Mouse (Mus musculus) cortical plate, adult 2 months (tissue): ENCODE results near the gene Enpp6. TPM values are rescaled to one million over a fixed set of nuclear protein-coding genes. Genes with fewer than 3 reads are reported as not detected.

Source experiments
- H3K27ac ChIP-seq: fragments of 200-500 bp; 2 replicates; pipeline ENCODE4 v1.5.1; 2012; ENCODE audit warnings: low read length, control low read depth, inconsistent platforms; ENCODE audit not compliant: insufficient read depth
- H3K4me1 ChIP-seq: fragments of 200-500 bp; 2 replicates; pipeline ENCODE4 v1.6.1; 2011; ENCODE audit warnings: low read length; ENCODE audit not compliant: control insufficient read depth, insufficient read depth
- H3K4me3 ChIP-seq: fragments of 200-500 bp; 2 replicates; pipeline ENCODE4 v1.5.1; 2011; ENCODE audit warnings: mild to moderate bottlenecking, low read length, control low read depth; ENCODE audit not compliant: insufficient read depth
- CTCF ChIP-seq: fragments of 200-500 bp; IDR thresholded peaks from 2 replicates; pipeline ENCODE4 v1.5.1; 2011; ENCODE audit warnings: mild to moderate bottlenecking, control low read depth, low read length; ENCODE audit not compliant: insufficient read depth; ENCODE audit errors: extremely low read depth
- POLR2A ChIP-seq: fragments of 200-500 bp; IDR thresholded peaks from 2 replicates; pipeline ENCODE4 v1.6.1; 2011; ENCODE audit warnings: mild to moderate bottlenecking, low read length, control low read depth; ENCODE audit not compliant: insufficient read depth; ENCODE audit errors: extremely low read depth
- polyA plus RNA-seq: library from polyadenylated mRNA; depleted of rRNA; stranded (reverse); fragments of >200 nt; gene quantifications from 2 replicates; pipeline ENCODE4 v1.2.3, GENCODE M21; 2012

Enpp6 gene
- polyA plus RNA-seq, 1 experiment: 14.4 TPM

DNA sequence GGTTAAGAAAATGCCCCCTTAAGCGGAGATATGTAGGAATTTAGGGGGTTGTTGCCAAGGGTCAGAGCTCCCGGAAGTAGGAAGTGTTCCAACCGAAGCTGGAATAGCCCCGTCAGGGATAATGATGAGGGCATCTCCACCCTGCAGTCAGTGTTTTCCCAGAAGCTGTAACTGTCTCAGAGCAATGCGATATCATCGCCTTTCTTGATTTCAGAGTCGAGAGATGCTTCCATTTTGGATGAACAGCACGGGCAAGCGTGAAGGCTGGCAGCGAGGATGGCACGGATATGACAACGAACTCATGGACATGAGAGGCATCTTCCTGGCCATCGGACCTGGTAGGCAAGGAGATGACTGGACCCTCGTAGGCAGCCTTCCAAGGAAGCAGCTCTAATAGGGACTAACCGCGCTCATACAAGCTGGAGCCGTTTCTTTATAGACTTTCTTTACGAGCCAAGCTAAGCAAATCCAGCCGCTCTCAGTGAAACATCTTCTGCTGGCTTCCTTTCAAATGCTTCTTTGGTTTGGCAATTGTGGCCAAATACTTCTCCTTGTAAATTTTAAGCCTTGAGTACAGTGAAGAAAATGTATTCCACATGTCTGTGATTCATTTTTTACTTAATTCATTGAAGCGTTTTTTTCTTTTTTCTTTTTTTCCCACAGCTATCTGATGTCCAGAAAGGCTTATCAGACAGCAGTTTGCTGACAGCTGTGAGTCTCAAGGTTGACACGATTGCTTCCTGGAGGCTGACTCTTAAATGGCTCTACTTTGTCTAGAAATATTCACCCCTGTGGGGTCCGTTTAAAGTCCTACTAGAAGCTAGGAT lies 95.7 kb downstream of the Enpp6 start:
- Histone ChIP-seq H3K4me3 (peak overlapping the region; percentile 29), H3K4me1 (peaks cover 1% of the 10 kb centered on the region; the same call in 1 of the 2 replicates), H3K27ac (no peak overlapping the region)
- TF ChIP-seq POLR2A: no peak
- no peak for TF ChIP-seq CTCF

DNA sequence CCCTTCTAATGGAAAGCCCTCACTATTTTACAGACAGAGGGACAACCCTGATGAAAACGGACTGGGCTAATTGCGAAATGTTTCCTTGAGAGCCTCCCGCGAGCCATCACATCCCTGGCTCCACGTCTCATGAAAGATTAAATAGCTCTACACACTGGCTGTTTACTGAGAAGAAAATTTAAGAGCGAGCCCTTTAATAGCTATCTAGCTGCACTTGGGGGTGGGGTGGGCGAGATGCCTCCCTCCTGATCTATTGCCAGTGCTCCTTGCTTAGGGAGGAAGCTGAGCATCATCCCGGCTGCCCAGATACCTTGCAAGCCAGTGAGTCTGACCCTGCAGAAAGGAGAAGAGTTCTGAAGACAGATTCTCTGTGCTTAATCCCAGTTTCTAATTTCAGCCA lies 103.3 kb downstream of the Enpp6 start:
- Histone ChIP-seq H3K4me3 (no peak overlapping the region), H3K27ac (no peak overlapping the region), H3K4me1 (no peaks in the 10 kb centered on the region)
- TF ChIP-seq CTCF (no peak), POLR2A (no peak)

DNA sequence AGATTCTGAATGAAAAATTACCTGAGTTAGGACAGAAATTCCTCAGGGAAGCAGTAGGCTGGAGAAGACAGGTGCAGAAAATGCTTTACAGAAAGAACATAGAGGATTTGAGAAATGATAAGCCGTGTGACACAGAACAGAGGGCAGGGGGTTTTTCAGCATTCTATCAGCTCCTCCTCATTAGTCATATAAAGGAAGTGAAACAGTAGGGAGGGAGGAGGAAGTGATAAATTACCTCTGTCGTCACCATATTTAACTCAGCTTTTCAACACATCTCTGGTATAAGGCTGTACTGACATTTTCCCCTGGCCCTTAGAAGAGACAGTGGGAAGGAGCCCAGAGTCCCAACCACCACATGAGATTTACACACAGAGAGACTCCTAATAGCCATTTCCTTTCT lies 118.9 kb downstream of the Enpp6 start:
- Histone ChIP-seq H3K4me3 (no peak overlapping the region), H3K27ac (no peak overlapping the region), H3K4me1 (no peaks in the 10 kb centered on the region)
- no peak for TF ChIP-seq POLR2A
- TF ChIP-seq CTCF: no peak

DNA sequence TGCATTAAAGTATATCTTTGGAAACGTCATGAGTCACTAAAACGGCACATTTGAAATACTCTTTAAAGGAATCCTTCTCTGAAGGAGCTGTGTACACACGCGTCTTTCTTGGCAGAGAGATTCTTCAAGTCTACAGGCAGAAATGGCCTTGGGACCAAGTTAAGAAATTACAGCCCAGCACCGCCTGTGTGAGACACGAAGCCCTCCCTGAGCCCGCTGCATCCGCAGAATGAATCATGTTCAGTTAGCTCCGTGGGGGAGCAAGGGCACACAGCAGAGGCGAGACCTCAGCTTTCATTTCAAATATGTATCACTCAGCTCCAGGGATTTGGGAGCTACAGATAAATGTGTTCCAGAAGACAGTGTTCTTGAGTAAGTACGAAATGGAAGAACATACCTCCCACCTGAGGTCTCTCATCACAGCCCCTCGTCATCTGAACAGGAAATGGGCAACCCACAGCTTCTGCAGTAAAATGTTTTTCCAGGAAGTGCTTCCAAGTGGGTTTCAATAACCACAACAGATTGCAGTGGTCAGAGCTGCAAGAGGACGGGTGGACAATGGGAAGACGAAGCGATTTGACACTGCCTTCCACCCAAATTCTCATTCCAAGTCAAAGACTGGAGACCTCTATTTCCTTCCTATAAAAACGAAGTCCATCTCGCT lies 127.6 kb downstream of the Enpp6 start:
- no peak for TF ChIP-seq CTCF
- TF ChIP-seq POLR2A: no peak
- Histone ChIP-seq H3K4me1 (no peaks in the 10 kb centered on the region), H3K27ac (no peak overlapping the region), H3K4me3 (no peak overlapping the region)

DNA sequence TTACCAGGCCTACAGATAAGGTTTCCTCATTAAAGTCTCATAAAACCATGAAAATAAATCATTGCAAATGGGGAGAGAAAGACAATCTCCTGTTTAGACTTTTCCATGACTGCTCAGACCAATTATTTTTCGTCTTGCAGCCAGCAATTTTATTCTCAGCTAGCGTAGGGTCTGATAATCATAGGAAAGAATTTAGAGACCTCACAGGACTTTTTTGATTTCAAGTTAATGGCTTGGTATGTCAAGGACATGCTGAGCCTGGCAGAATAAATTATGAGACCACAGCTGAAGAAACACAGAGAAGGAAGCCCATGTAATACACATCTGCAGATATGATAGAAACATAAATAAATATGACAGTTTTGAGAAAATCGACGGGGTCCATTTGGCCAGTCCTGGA lies 130.6 kb downstream of the Enpp6 start:
- Histone ChIP-seq H3K4me1 (no peaks in the 10 kb centered on the region), H3K27ac (no peak overlapping the region), H3K4me3 (no peak overlapping the region)
- TF ChIP-seq CTCF (no peak), POLR2A (no peak)

DNA sequence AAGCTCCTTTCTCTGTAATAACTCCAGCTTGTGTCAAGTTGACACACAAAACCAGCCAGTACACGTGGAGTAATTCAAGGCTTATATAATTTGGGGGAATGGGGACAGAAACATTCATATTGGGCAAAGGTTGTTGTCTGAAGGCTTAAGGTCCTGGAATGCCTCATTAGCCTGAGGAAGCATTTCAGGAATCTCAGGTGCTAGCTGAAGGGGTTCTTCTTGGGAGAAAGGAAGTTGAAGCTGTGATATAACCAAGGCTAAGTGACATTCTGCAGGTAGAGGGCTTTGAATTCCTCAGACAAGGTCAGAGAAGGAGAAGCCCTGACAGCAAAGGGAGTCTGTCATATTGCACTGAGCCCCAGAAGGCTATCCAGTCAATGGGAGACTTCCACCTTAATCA lies 133.2 kb downstream of the Enpp6 start:
- H3K4me3 ChIP-seq: no peak overlapping the region
- H3K4me1 ChIP-seq: no peaks in the 10 kb centered on the region
- TF ChIP-seq CTCF: no peak
- TF ChIP-seq POLR2A: no peak
- no peak overlapping the region for H3K27ac ChIP-seq

DNA sequence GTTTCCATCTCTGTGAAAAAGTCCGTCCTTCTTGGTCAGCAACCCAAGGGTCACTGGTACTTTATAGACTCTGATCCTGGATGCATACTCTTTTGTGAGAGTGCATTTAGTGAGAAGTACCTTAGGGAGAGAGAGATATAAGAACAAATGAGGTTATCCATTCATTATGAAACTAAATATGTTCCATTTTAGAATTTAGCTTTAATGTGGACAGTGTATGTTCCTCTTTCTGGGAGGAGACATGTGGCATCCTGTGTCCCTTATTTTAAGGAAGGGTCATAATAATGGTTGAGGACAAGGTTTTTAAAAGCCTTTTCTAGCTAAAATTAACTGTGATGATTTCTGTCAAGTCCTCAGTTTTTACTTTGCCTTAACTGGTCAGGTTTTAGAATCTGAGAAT lies 142.2 kb downstream of the Enpp6 start:
- Histone ChIP-seq H3K4me1 (no peaks in the 10 kb centered on the region), H3K4me3 (no peak overlapping the region), H3K27ac (no peak overlapping the region)
- TF ChIP-seq POLR2A (no peak), CTCF (no peak)

DNA sequence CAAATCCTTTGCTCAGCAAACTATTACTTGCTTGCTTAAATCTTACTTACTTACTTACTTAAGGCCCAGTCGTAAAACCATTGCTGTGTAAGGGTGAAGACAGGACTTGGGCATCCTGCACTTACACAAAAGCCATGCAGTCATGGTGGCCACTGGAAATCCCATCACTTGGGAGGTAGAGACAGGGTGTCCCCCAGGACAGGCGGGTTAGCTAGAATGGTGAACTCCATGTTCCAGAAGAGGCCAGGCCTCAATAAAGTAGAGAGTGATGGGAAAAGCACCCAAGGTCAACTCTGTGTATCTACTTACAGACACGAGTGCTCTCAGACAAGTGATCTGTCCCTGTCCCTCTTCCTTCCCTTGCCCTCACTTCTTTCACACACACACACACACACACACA lies 146.7 kb downstream of the Enpp6 start:
- no peak for TF ChIP-seq CTCF
- no peak for TF ChIP-seq POLR2A

DNA sequence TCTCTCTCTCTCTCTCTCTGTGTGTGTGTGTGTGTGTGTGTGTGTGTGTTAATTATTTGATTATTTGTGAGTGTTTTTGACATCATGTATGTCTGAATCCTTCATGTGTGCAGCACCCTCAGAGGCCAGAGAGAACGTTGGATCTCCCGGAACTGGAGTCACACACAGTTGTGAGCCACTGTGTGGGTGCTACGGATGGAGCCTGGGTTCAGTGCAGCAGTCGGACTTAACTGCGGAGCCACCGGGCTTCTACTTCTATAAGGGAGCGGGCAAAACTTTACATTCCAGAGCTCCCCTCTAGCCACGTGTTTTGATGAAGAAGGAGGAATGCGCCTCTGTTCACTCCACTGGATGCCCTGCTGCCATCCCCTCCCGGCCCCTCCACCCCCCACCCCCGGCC lies 148.0 kb downstream of the Enpp6 start:
- Histone ChIP-seq H3K27ac (no peak overlapping the region), H3K4me1 (no peaks in the 10 kb centered on the region), H3K4me3 (no peak overlapping the region)
- TF ChIP-seq CTCF: no peak
- TF ChIP-seq POLR2A: no peak

More for the DNA sequence above, 146.7 kb downstream of the Enpp6 start:
- H3K4me3 ChIP-seq: no peak overlapping the region
- H3K27ac ChIP-seq: no peak overlapping the region
- no peaks in the 10 kb centered on the region for H3K4me1 ChIP-seq

DNA sequence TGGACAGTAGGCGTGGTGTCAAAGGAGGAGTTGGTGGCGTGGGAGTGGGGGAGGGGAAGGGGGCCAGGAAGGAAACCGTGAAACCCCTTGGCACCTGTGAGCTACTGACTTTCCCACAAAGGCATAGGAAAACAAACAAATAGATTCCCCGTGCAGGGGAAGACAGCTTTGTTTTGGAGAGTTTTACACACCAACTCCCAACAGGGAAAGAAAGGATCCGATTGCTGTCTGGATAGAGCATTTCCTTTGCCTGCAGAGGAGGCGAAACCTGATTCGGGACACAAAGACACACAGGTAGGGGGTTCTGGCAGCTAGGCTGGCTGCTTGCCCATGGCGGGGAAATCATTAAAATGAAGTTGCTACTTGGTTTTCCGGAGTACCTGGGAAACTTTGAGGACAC lies 148.9 kb downstream of the Enpp6 start:
- TF ChIP-seq CTCF (no peak), POLR2A (no peak)
- no peak overlapping the region for H3K4me3 ChIP-seq
- no peak overlapping the region for H3K27ac ChIP-seq
- no peaks in the 10 kb centered on the region for H3K4me1 ChIP-seq
